Mouse (Mus musculus) spleen, adult 2 months (tissue): Measurements from ENCODE around the gene Hspg2.

Experiments used
- CTCF ChIP-seq: fragments of 200-500 bp; IDR thresholded peaks from 2 replicates; pipeline ENCODE4 v1.5.1; 2011; ENCODE audit warnings: mild to moderate bottlenecking, inconsistent platforms; ENCODE audit not compliant: insufficient read depth, insufficient read length, insufficient replicate concordance; ENCODE audit errors: extremely low read depth
- POLR2A ChIP-seq: fragments of 200-500 bp; IDR thresholded peaks from 2 replicates; pipeline ENCODE4 v1.6.1; 2011; ENCODE audit warnings: low read depth, low read length, inconsistent platforms

DNA sequence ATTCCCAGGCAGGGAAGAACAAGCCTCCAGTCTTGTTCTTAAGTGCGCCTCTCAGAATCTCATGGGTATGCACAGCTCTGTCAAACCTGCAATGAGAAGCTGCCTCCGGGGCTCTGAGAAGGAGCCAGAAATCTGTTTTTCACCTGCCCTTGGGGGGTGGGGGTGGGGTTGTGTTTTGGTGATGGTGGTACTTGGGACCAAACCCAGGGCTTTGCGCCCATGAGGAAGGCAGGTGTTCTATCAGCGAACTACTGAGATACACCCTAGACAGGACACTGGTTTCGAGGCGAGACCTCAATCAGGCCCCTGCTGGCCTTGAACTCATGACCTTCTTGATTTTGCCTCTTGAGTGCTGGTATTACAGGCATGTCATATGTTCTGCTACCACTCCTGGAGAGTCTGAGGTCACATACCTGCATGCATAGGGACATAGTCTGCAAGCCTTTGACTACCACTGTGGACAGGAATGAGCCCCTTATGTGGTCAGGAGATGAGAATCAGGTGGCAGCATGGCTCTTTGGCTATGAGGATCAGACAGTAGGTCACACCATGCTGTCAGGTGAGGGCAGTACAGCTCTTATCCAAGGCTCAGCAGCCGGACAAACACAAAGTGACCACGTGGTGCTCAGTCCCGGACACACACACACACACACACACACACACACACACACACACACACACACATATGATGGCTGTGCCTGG, 30.5 kb downstream of the Hspg2 start:
- TF ChIP-seq CTCF: no peak
- TF ChIP-seq POLR2A: no peak
